Mouse (Mus musculus): Measurements from ENCODE around the gene 1700024G13Rik.

DNA sequence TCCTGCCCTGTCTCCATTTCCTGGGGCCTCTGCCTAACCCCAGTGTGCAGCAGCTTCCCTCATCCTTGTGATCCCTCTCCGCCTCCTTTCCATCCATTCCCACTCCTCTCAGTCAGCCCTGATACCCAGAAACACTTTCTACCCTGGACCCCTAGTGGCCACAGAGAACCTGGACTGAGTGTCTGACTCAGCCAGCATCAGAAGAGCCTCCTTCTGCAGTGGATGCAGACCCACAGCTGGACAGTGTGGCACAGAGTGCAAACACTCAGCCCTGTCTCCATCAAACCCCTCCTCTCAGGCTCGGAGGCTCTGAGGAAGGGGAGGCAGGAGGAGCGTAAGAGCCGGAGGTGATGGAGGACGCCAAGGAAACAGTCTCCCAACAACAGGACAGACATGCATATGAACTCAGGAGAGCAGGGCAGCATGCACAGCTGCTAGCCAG, 49.2 kb upstream of the 1700024G13Rik start:
- TF ChIP-seq POLR2A (IDR thresholded peaks at IDR 0.05; ENCODE audit: control insufficient read depth, extremely low read depth, insufficient read depth, low read length, poor library complexity) (no peak), CTCF (IDR thresholded peaks at IDR 0.05; ENCODE audit: borderline replicate concordance, control insufficient read depth, extremely low read depth, insufficient read depth, low read length, poor library complexity) (no peak)
